Mouse (Mus musculus): ENCODE measurements around the gene Col6a3.

- TF ChIP-seq CTCF (conservative IDR thresholded peaks at IDR 0.05; ENCODE audit: insufficient read depth, insufficient read length, low read depth, low read length) (no peak), POLR2A (IDR thresholded peaks at IDR 0.05; ENCODE audit: low read depth, low read length) (no peak)
Measured at GRCm38 (mm10) chr1:90779072-90779471, 64.7 kb downstream of the Col6a3 start.

All from kidney, adult 2 months (tissue).